Mouse (Mus musculus) heart, postnatal 0 days (tissue): Measurements from ENCODE around the gene Polr1a.

ENCODE experiments used
- CTCF ChIP-seq: IDR thresholded peaks from 2 replicates; pipeline ENCODE4 v1.5.1; 2016; ENCODE audit warnings: antibody characterized with exemption, control low read depth, low read depth
- EP300 ChIP-seq: IDR thresholded peaks from 2 replicates; pipeline ENCODE4 v1.6.1; 2016; ENCODE audit warnings: antibody characterized with exemption, low read depth

DNA sequence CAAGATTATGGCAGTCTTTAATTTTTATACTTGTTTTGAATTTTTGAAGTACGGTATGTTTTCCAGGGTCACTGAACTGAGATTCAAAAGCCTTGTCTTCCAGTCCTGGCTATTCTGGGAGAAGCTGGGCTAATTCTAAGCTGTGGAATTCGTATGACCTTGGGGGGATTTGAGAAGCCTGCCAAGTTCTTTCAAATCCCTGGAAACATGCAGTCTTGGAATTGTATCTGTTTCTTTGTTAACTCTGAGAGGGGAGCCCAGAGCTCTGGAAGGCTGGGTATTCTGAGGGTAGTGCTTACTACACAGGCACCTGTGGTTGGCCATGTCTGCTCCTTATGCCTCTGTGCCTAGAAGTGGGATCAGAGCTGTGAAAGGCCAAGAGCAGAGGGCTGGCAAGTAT, 26.9 kb downstream of the Polr1a start:
- TF ChIP-seq CTCF (no peak), EP300 (no peak)
